Mouse (Mus musculus): ENCODE data around the gene Immp2l. TPM values are rescaled to one million over a fixed set of nuclear protein-coding genes. Genes with fewer than 3 reads are reported as not detected.
"Not testable (repeated sequence)": the region's sequence is repeated elsewhere in the genome, so short reads cannot be mapped to it uniquely, and the experiment has no call there.

Gene Immp2l
- total RNA-seq (2017): 11.0 and 11.5 TPM in 2 replicates

DNA sequence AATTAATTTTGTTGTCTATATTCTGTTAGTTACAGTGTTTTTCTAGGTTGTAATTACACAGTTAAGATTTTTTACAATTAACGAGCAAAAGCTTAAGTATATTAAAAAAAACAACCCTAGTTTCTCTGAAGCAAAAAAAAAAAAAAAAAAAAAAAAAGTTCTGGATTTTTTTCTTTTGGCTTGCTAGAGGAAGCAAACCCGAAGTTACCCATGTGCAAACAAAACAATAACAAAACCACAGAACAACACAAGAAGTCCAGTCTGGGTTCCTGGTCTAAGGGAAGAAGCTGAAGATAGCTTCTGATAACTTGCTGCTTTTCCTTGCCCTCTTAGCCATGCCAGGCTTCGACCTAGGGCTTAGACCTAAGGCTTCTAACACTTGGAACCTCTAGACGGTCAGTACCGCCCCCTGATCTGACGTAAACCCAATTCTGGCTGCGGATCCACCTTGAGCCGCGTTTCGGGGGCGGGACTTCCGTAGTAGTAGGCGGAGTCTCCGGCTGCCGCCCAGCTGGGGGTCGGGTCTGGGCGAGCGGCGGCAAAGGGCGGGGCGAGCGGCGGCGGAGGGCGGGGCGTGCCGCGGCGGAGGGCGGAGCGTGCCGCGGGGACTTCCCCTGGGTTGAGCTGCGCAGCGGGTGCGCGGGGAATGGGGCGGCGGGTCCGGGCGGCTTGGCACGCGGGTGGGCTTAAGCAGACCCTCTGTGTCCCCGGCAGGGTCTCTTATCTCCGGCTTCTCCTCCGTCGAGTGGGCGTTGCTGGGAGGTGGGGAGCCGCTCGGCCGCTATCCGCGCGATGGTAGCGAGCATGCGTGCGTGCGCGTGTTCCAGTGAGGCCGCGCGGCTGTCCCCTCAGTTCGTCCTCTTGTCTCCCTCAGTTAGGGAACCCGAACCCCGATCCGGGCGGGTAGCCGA, at the start of gene Immp2l:
TSS of gene Immp2l (plus strand) at position 580 of the 911 bp plus-strand sequence.
- ATAC-seq (ENCODE audit: extremely low read depth, insufficient number of reproducible peaks, low FRiP score, poor library complexity, severe bottlenecking): peak; percentile 95

DNA sequence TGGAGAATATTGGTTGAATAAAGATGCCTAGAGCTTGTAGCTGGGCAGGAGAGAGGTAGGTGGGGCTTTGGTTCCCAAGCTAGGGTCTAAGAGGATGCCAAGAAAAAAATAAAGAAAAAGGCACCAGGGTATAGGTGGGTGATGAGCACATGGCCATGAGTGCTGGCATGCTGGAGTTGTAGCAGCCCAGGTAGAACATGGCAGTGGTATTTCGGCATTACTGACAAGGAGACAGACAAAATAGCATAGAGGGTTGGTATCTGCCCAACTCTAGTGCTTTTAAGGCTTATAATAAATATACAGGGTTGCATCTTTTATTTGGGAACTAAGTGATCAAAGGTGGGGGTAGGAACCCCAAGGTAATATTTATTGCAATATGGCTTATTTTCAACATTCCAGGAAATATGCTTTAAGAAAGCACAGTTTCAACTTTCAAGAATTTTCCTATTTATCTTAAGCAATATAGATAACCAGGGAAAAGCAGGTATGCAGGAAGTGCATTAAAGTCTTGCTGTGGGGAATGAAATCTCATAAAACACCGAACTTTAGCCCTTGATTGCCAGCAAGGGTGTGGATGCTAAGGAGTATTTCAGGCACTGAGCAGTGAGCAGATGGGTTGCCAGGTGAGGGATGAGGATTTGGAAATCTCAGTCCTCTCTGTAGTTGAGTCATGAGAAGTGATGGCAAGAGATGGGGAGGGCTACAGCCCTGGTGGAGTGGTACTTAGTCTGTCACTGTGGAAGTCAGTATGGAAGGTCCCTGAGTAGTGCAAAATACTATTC, 45.0 kb upstream of the Immp2l start:
- ATAC-seq (ENCODE audit: extremely low read depth, insufficient number of reproducible peaks, low FRiP score, poor library complexity, severe bottlenecking): no peak

DNA sequence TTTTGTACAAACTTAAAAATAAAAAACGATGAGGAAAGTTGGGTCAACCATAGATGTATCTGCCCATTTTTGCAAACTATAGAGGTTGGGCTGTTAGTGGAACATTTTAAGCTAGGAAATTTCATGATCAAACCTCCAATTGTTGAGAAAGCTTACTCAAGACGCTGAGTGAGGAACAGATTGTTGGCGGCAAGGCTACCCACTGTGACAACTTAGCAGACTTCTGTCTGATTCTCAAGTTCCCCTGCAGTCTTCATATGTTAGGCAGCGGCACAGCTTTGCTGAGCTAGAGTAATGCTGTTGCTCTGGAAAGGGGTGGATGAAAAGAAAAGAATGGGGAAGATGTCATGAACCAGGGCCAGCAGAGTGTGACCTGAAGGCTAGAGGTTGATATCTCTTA, 44.2 kb upstream of the Immp2l start:
- no peak for ATAC-seq (ENCODE audit: extremely low read depth, insufficient number of reproducible peaks, low FRiP score, poor library complexity, severe bottlenecking)

DNA sequence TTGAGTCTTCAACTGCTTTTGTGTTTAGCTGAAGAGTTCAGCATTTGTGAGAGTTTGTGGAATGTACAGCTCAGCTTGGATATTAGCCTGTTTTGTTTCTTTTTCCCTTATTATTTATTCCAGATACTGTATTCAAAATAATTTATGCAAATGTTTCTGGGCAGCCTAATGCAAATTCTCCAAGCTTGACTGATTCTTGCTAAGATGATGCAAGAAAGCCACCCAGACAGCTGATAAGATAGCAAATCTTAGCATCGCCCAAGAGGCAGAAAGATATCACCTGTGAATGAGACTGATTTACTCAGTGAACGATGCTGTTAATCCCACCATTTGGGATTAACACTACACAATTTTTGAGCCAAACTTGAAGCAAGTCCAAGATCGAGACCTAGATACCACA, 43.7 kb upstream of the Immp2l start:
- no peak for ATAC-seq (ENCODE audit: extremely low read depth, insufficient number of reproducible peaks, low FRiP score, poor library complexity, severe bottlenecking)

DNA sequence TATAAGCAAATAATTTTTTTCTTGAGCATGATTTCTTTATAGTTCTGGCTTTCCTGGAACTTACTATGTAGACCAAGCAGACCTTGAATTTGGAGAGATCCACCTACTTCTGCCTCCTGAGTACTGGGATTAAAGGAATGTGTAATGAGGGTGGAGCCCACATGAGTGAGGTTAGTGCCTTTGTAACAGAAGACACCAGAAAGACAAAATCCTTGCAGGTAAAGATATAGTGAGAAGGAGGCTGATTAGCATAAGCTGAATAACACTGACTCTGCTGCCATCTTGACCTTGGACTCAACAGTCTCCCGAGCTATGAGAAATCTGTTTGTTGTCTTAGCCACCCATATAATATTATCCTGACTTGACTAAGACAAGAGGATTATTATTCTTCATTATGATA, 40.9 kb upstream of the Immp2l start:
- no peak for ATAC-seq (ENCODE audit: extremely low read depth, insufficient number of reproducible peaks, low FRiP score, poor library complexity, severe bottlenecking)

DNA sequence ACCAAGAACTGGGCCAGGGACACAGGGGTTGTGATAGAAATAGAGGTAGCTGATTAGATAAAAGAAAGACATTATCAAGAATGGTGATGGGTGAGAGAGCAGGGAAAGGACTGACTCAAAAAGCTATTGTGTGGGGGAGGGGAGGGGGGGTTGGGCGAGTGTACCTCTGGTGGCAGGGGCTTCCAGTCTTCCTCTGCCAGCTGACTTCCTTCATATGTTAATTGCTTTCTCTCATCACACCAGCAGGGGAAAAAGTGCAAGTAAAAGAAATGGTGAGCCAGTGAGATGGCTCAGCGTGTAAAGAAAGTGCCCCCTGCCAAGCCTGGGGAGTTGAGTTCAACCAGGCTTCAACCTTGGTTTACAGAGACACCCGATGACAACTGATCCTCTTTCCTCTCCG, 39.2 kb upstream of the Immp2l start:
- no peak for ATAC-seq (ENCODE audit: extremely low read depth, insufficient number of reproducible peaks, low FRiP score, poor library complexity, severe bottlenecking)

DNA sequence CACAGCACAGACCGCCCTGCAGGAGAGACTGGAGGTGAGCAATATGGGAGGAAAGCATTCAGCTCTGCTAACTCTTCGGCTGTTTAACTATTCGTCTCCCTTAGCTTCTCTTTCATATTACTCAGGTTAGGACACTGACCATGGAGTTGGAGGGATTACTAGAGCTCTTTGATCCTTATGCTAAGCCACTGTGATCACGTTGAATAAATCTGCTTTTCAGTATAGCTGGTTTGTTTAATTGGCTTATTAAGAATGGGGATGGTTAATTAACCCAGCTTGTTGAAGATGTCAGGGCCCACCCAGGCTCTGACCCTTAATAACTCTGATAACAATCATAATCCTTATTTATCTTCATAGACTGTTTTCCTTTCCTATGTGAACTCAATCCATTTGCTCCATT, 38.1 kb upstream of the Immp2l start:
- ATAC-seq (ENCODE audit: extremely low read depth, insufficient number of reproducible peaks, low FRiP score, poor library complexity, severe bottlenecking): no peak

DNA sequence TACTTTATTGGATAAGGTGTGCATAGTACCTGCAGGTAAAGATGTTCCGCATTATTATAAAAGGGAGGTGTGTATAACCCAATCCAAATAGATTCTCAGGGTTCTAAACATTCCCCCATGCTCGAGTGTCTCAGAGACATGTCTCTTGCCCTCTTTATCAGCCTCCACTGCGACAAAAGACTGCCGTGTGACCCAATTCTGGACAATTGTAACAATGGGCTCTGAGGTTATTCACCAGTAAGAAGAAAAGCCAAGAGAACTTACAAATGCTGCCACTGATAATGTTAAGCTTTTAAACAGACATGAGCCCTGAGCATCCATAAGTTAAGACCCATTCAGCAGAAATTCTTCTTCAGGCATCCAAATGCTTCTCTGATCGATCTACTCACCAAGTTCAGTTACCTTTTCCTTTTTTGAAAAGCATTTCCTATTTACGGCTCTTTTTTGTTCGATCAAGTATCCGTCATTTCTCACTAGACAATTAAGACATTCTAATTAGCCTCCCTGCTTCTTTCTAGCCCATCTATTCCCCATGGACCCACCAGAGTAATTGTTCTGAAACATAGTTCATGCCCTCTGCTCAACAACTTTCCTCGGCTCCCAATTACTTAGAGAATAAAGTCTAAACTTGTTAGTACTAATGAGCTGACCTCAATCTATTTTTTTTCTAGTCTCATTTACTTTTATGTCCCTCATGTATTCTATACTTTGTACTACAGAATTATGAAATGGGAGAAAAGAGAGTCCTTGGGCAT, 35.4 kb upstream of the Immp2l start:
- ATAC-seq (ENCODE audit: extremely low read depth, insufficient number of reproducible peaks, low FRiP score, poor library complexity, severe bottlenecking): no peak

DNA sequence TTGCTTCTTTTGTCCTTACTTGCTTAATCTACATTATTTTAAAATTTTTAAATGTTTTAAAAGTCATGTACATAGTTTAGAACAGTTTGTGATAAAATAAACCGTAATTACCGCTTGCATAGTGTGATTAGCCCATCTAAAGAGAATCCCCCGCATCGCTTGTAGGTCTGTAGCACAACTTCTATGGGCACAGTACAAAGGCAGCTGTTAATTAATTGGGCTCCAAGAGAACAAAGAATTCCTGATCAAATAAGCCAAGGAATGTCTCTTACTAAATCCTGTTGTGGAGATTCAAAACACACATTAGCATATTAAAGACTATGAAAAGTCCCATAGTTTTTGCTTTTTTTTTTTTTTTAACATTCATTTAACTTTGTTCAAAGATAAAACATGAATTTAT, 32.2 kb upstream of the Immp2l start:
- ATAC-seq (ENCODE audit: extremely low read depth, insufficient number of reproducible peaks, low FRiP score, poor library complexity, severe bottlenecking): no peak

DNA sequence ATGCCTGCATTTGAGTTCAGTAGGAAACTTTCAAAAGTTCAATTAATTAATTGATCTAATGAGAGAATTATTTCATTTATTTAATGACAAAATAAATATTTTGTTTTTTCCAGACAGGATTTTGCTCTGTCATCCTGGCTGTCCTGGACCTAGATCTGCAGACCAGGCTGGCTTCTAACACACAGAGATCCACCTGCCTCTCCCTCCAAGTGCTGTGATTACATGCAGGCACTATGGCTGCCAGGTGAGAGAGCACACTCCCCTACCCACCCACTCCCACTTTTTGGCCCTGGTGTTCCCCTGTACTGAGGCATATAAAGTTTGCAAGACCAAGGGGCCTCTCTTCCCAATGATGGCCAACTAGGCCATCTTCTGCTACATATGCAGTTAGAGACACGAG, 31.7 kb upstream of the Immp2l start:
- not testable (repeated sequence) for ATAC-seq (ENCODE audit: extremely low read depth, insufficient number of reproducible peaks, low FRiP score, poor library complexity, severe bottlenecking)

DNA sequence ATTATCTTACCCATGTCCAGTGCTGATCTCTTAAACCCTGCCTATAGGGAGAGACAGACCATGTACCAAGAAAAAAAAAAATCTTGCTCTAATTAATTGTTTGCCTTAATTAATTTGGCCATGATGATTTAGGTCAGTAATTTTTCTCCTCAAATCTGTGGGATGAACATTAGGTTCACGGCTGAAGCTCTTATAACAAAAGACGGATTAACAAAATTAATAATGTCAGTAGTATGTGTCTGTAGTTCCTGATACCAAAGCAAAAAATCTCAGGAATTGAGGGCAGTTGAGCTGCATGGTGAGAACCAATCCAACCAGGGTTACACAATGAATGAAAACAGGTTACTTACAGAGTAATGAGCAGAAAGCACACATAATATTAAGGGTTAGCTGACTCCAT, 29.0 kb upstream of the Immp2l start:
- no peak for ATAC-seq (ENCODE audit: extremely low read depth, insufficient number of reproducible peaks, low FRiP score, poor library complexity, severe bottlenecking)

DNA sequence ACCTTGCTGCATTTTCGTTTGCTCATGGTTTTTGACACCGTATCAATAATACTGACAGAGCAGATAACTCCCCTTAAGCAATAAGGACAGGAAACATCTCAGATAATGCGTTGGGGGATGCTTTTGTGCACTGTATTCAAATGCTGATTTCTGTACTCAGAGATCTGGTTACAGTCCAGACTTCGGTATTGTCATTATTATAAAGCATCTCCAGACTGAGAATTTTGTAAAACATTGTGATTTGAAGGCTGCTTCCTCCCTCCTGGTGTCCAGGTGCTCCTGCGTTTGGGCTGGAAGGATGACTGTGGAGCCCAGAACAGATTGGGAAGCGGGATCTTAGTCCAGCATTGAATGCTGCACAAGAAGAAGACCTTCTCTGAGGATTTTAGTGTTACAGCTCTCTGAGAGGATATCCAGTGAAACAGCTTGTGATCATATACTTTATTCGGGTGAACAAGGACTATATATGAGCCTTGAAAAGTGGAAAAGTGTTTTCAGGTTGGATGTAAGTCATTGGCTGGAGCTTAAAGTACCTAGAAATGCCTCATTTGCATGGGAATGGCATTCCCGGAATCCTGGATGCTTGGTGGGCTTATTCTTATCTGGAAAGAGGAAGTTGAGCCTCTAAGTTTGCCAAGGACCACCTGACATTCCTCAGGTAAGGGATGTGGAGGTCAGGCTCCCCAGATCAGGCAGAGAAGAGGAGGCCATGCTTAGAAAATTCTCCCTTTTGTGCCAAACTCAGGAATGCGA, 28.1 kb upstream of the Immp2l start:
- no peak for ATAC-seq (ENCODE audit: extremely low read depth, insufficient number of reproducible peaks, low FRiP score, poor library complexity, severe bottlenecking)

DNA sequence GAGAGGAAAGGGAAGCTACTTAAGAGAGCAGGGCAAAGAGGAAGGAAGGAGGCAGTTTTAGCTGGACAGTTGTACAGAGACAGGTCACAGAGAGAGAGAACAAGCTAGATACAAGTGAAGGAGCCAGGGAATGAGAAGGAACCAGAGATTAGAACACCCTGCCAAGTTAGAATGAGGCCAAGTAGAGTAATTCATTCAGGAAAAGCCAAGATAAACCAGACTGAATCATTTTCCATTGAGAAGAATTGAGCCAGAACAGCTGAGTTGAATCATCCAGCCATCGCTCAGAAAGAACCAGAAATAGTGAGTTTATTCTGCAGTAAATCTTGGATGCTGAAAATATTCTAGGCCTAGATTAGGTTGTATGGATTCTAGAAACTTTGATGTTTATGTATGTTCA, 1.4 kb upstream of the Immp2l start:
- ATAC-seq (ENCODE audit: extremely low read depth, insufficient number of reproducible peaks, low FRiP score, poor library complexity, severe bottlenecking): no peak

DNA sequence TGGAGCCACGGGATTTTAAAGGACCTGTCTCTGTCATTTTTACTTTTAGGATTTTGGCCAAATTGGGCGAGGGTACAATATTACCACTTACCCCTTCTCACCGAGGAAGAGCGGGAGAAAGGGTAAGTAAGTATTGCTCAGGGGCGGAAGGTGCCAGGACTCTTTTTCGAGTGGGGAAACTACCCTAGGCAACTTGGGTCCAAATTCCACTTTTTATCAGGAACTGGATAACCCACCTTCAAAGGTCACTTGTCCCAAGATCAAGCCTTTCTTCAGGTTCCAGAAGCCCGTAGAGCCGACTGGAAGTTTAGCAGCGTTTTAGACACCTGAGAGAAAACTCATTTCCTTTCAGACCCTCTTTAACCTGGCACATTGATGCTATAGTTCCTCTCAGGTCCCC, 622 bp downstream of the Immp2l start:
- ATAC-seq (ENCODE audit: extremely low read depth, insufficient number of reproducible peaks, low FRiP score, poor library complexity, severe bottlenecking): no peak

DNA sequence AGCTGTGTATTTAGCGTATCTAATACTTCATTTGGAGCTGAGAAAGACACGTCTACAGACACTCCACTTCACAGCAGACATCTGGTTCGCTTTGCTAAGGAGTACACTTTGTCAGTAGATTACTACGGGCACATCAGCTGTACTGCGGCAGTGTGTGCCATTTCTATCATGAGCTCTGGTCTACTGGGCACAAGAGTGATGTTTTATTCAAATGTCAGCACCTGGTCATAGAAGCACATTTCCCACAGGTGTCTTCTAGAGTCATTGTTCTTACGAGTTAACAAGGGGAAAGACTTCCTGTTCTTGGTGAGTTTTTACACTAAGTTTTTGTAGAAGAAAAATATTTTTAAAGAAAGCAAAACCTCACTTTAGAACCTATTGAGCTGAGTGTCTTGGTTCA, 3.6 kb downstream of the Immp2l start:
- peak; percentile 24; the same call in 1 of the 2 replicates for ATAC-seq (ENCODE audit: extremely low read depth, insufficient number of reproducible peaks, low FRiP score, poor library complexity, severe bottlenecking)

DNA sequence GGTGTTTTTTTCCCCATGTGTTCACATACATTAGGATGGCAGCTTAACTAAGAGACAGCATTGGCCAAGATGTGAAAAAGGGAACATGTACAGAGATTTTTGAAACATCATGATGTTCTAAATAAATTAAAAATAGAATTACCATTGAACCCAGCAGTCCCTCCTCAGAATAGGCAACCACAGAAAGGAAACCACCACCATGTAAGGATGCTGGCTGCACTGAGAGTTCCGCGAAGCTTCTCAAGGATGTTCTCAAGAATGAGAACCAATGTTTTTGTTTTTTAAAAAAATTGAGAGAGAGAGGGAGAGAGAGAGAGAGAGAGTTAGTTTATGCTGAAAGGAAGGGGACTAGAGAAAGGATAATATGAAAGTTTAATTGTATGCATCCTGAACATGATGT, 7.2 kb downstream of the Immp2l start:
- ATAC-seq (ENCODE audit: extremely low read depth, insufficient number of reproducible peaks, low FRiP score, poor library complexity, severe bottlenecking): peak; percentile 63

DNA sequence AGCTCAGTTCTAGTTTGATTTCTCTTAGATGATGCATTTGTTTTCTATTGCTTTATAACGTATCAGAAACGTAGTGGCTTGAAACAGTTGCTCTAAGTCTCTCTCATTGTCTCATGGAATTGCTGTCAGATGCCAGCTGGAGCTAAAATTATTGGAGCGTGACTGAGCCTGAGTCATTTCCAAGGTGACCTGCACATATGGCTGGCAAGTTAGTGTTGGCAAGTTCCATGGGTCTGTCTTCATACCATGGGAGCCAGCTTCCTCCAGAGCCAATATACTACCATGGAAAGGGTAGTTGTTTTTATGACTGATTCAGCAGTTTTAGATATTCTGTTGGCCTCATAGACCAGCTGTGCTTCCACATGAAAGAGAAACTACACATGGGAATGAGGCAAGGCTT, 9.3 kb downstream of the Immp2l start:
- ATAC-seq (ENCODE audit: extremely low read depth, insufficient number of reproducible peaks, low FRiP score, poor library complexity, severe bottlenecking): no peak

DNA sequence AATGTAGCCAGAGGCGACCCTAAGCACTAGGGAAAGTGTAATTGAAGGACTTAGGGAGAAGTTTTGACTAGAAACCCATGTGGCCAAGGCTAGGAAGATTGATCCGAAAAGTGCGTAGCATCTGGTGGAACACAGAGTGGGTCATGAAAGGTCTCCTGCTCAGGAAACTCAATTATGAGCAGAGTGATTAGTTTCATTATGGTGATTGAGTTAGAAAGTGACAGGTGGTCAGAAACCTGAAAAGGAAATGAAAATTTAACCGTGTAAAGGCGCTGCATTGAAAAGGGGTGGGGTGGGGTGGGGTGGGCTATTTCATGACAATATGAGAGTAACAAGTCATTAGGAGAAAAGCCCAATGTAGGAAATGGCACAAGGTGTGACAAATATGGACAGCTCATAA, 15.9 kb downstream of the Immp2l start:
- no peak for ATAC-seq (ENCODE audit: extremely low read depth, insufficient number of reproducible peaks, low FRiP score, poor library complexity, severe bottlenecking)

DNA sequence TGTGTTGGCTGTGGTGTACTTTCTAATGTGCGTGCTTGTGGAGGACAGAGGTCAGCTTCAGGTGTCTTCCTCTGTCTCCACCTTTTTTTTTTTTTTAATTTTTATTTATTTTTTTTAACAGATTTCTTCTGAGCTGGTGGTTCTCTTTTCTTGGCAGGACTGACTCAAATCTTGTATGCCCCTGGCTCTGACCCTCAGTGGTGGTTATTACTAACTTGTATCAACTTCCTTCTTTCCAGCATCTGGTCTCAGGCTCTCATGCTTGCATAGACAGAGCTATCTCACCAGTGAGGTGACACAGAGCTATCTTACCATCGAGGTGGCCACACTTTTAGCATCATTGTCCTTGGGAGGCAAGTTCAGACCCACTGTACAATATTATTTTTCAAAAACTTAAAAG, 17.8 kb downstream of the Immp2l start:
- ATAC-seq (ENCODE audit: extremely low read depth, insufficient number of reproducible peaks, low FRiP score, poor library complexity, severe bottlenecking): 0 out of 2 replicates have a peak, but pooled peaks have one; percentile 44
